Mouse (Mus musculus) right cerebral cortex, postnatal 10 days (tissue): ENCODE measurements around the gene Cers1.

Experiments used
- DNase-seq, 2 experiments: peaks; one replicate each; pipeline ENCODE4 v3.0.0; 2021; ENCODE audit warnings: low spot score in 2 of 2

Cers1 gene

GRCm38 (mm10) chr8:70315624-70316510 lies at the start of gene Cers1:
TSS of gene Cers1 (plus strand) at chr8:70315775.
- peak; percentile 91 to 92 for DNase-seq

- DNase-seq, result no peak
Measured at GRCm38 (mm10) chr8:70267674-70268073, 47.9 kb upstream of the Cers1 start.

GRCm38 (mm10) chr8:70268311-70268710 lies 47.3 kb upstream of the Cers1 start:
- no peak for DNase-seq

DNA sequence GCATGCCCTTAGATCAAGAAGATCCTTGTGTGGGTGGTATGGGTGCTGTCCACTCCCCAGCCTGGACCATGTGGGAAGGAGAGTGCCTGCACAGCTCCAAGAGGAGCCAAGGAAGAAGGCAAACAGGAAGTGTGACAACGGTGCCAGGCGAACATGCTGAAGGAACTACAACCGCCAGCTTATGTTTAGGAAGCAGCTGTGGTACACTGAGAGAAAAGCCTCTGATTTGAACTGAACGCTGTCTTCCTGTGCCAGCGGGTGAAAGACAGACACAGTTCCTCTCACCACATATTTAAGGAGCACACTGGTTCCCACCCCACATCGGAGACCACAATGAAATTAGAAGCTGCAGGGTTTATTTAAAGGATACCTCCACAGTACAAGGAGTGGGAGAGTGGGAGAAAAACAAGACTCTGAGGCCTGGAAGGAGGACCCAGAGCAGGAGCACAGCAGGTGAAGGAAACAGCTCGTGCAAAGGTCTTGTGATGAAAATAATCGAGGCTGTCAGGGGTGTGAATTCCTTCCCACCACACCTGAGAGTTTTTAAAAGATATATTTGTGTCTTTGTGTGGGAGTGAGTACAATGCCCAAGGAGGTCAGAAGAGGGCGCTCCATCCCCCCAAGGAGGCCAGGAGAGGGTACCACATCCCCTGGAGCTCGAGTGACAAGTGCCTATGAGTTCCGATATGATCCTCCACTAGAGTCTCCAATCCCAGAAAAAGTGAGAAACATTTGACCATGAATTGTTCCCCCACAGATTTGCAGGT lies 46.6 kb upstream of the Cers1 start:
- DNase-seq, result peak; percentile 63 to 76

GRCm38 (mm10) chr8:70272949-70273348 lies 42.6 kb upstream of the Cers1 start:
- DNase-seq, result no peak

DNA sequence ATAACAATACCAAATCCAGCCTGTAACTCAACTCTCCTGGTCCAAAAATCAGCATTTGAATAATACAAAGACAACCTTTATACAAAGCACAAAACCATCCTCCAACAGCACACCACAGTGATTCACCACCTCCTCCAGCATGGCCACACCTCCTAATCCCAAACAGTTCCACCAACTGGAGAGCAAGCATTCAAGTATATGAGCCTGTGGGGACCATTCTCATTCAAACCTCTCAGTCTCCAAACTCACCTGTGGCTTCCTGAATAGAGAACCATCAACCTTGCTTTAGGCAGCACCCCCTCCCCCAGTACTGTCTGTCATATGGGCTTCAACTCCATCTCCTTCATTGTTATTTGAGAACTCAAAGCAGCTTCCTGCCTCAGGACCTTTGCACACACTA lies 41.2 kb upstream of the Cers1 start:
- DNase-seq, result no peak

GRCm38 (mm10) chr8:70276476-70276875 lies 39.1 kb upstream of the Cers1 start:
- DNase-seq, result no peak

GRCm38 (mm10) chr8:70278175-70278574 lies 37.4 kb upstream of the Cers1 start:
- DNase-seq, result no peak

GRCm38 (mm10) chr8:70279266-70279665 lies 36.3 kb upstream of the Cers1 start:
- no peak for DNase-seq

- DNase-seq, result no peak
Measured at GRCm38 (mm10) chr8:70281001-70281400, 34.6 kb upstream of the Cers1 start.

DNA sequence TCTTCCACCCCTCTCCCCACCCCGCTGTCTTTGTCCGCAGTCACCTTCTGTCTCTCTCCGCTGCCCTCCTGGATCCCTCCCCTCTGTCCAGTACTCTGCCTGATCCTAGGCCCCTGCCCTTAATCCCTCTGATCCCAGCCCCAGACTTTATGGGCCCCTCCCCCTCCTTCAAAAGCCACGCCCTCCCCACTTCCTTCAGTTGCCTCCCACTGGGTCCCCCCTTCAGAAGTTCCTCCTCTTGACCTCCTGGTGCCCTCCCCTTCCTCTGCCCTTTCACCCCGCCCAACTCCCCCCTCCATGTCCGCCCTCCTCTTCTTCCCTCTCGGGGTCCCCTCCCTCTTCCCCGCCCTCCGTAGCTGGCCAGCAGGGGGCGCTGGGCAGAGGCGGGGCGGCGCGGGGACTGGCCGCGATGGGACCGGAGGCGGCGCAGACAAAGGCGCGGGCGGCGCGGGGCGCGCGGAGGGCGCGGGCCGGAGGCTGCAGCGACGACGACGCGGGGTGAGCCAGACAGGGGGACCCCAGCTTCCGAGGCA lies 32.9 kb upstream of the Cers1 start, which contains the start of gene Homer3:
Gene Homer3, plus strand, starts transcription at position 225 of the 533 bp plus-strand sequence.
- peak; percentile 85 to 86 for DNase-seq

GRCm38 (mm10) chr8:70283136-70284077 lies 32.2 kb upstream of the Cers1 start:
- DNase-seq, result no peak

GRCm38 (mm10) chr8:70284421-70284820 lies 31.2 kb upstream of the Cers1 start:
- no peak for DNase-seq

GRCm38 (mm10) chr8:70285304-70285703 lies 30.3 kb upstream of the Cers1 start:
- no peak for DNase-seq

- no peak for DNase-seq
Measured at GRCm38 (mm10) chr8:70286737-70287136, 28.8 kb upstream of the Cers1 start.

DNA sequence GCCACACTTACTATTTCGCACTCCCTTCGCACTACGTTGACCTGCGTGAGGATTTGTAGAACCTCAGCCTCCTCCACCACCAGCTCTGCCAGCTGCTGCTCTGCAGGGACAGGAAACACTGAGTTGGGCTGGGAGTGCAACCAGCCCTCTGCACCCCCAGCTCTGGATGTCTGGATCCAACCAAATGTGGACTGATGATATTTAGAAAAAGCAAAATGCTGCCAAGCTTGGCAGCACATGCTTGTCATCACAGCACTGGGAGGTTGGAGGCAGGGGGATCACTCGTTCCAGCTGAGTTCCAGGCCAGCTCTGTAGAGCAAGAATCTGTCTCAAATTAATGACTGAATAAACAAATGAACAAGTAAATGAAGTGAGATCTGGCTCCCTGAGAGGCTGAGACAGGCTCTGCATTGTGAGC lies 21.6 kb upstream of the Cers1 start:
- no peak for DNase-seq

DNA sequence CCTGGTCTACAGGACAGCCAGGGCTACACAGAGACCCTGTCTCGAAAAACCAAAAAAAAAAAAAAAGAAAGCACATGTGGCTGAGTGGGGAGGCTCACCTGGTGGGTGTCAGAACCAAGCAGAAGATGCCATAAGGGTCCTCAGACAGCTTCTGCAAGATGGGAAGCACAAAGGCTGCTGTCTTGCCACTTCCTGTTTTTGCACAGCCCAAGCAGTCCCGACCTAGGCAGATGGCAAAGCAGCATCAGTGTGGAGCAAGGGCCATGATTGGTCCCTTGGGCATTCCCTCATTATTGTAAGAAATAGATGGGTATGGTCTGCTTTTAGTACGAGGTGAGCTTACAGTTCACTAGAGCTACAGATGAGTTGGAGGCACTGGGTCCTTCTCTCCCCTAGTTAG lies 14.7 kb upstream of the Cers1 start:
- no peak for DNase-seq

GRCm38 (mm10) chr8:70302358-70302890 lies 13.2 kb upstream of the Cers1 start, which contains the start of the genes Ddx49 and Cope:
TSS of gene Ddx49 (minus strand) at chr8:70302489.
TSS of gene Cope (plus strand) at chr8:70302518.
- DNase-seq, result peak; percentile 97 to 98

- no peak for DNase-seq
Measured at GRCm38 (mm10) chr8:70302901-70303300, 12.7 kb upstream of the Cers1 start.

DNA sequence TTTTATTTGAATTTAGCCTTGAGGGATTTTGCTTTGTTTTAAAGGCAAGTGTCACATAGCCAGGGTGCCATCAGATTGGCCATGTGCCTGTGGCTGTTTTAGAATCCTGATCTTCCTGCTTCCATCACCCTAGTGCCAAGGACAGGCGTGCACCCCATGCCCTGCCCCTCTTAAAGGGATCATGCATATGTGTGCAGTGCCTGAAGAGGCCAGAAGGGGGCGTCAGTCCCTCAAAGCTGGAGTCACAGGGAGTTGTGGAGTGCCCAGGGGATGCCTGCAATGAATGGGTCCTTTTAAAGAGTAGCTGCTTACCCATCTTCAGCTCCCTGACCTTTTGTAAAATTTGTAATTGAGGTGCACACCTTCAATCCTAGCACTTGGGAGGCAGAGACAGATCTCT lies 6.3 kb upstream of the Cers1 start:
- no peak for DNase-seq

- DNase-seq, result peak; percentile 36 to 63
Measured at GRCm38 (mm10) chr8:70313399-70313798, 2.2 kb upstream of the Cers1 start.
